Mouse (Mus musculus) adrenal gland, adult 18-20 months (tissue): ENCODE results near the gene Bhmt. TPM values are rescaled to one million over a fixed set of nuclear protein-coding genes. Genes with fewer than 3 reads are reported as not detected.

Source experiments
- DNase-seq, 2 experiments: peaks; one replicate each; pipeline ENCODE4 v3.0.0; 2021 to 2022; ENCODE audit warnings: low spot score in 2 of 2
- long read RNA-seq, 2 experiments: library from polyadenylated mRNA; stranded (forward); transcript quantifications; one replicate each; pipeline ENCODE4 v2.0.0; 2021
- total RNA-seq, 2 experiments: library from RNA; stranded (reverse); gene quantifications; 1 replicate in 1 of 2; 2 replicates in 1 of 2; pipeline ENCODE4 v1.2.3; 2021

The Bhmt gene
- 10 to 100 TPM in 1 of 2 experiments, under 1 TPM in 1; 0.32 to 10.5 TPM for total RNA-seq
- long read RNA-seq, experiment 1, partial matches to known transcripts = 0 of 2 reads
- long read RNA-seq, experiment 1, other reads (novel, unspliced or antisense) = 0 of 2 reads
- long read RNA-seq, experiment 2, partial matches to known transcripts = 0 of 2 reads
- long read RNA-seq, experiment 2, other reads (novel, unspliced or antisense) = 0 of 2 reads

DNA sequence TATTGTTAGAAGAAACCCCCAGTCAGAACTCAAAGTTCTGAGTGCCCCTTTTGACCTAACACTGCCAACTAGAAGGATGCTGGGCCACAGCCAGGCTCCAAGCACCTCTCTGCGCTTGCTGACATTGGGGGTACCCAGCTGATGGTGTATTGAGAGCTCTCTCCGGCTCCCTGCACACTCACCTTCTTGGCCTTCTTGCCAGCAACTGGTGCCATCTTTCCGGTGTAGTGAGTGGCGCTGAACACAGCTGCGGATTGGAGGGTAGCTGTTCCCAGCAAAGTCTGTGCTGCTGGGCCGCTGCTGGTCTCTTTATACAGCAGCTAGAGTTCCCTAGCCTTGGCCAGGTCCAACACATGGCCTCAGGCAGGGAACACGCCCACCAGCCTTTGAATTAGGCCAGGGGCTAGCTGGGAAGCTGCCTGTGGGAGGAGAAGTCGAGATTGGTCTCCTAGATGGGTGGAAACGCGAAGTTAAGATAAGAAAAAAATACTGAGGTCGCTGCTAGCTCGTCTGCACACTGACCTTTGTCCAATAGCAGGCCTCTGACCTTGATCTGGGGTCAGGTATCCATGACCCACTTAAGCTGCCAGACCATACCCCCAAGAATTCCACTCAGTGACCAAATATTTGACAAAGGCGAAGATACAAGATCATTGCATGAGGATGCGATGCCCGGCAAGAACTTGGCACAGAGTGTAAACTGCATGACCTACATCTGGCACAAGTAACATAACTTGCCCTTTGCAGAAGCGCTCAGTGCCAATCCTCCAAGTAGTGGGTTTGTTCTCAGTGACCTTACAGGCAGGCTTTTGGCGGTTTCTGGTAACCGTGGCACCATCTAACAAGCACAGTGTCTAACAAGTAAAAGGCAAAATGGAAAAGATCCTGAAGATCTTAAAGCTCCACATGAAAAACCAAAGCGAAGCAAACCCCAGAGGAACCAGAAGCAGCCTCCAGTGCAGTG lies at the start of gene Bhmt:
Gene Bhmt, minus strand, starts transcription at position 680 of the 964 bp plus-strand sequence.
- DNase-seq = no peak

- DNase-seq = no peak
Measured at GRCm38 (mm10) chr13:93687321-93687720, 49.6 kb upstream of the Bhmt start.

- no peak for DNase-seq
Measured at GRCm38 (mm10) chr13:93685226-93685625, 47.5 kb upstream of the Bhmt start.

DNA sequence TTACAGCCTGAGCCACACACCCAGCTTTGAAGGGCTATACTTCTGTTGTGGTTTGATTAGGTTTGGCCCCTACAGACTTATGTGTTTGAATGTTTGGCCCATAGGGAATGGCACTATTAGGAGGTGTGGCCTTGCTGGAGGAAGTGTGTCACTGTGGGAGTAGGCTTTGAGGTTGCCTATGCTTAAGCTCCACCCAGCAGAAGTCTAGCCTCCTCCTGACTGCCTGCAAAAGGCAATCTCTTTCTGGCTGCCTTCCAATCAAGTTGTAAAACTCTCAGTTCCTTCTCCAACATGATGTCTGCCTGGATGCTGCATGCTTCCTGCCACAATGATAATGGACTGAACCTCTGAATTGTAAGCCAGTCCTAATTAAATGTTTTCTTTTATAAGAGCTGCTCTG lies 45.6 kb upstream of the Bhmt start:
- no peak for DNase-seq

GRCm38 (mm10) chr13:93676864-93677263 lies 39.1 kb upstream of the Bhmt start:
- DNase-seq = no peak

GRCm38 (mm10) chr13:93674131-93674561 lies 36.4 kb upstream of the Bhmt start, which contains the start of the genes Bhmt2 and Dmgdh:
Gene Bhmt2, minus strand, starts transcription at chr13:93674302.
Gene Dmgdh, plus strand, starts transcription at chr13:93674433.
- no peak for DNase-seq

DNA sequence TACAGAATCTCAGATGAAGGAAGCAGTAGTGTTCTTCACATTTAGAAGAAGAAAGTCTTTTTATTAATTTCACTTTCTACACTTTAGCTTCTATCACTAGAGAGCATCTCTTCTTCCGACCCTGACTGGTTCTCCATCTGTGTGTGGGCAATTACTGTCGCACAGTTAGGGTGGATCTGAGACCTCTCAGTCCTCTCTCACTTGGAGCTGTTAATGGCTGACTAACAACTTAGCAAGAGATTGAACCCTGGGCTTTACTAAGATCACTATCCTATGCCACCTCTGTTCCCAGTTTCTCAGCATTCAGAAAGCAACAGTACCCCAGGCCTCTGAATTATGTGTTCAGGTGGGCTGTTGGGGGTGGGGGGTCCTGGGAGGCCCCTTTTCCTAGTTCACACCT lies 35.5 kb upstream of the Bhmt start:
- no peak for DNase-seq

DNA sequence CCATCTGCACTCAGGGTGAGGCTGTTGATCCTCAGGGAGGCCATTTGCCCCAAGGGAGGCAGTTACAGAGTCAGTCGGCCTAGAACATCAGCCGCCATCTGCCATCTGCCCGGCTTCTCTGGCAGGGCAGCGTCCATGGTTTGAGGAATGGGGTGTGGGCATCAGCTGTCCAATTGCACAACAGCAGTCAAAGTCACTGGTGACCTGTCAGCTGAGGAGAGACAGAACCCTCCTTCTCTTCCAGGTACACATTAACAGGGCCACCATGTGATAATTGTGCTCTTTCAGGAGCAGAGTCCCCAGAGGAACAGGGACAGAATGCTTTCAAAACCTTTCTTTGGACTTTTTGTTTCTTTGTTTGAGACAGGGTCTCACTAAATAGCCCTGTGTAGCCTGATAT lies 34.6 kb upstream of the Bhmt start:
- no peak for DNase-seq

GRCm38 (mm10) chr13:93667586-93667985 lies 29.8 kb upstream of the Bhmt start:
- DNase-seq = no peak

GRCm38 (mm10) chr13:93657941-93658340 lies 20.2 kb upstream of the Bhmt start:
- DNase-seq = no peak

- no peak for DNase-seq
Measured at GRCm38 (mm10) chr13:93653382-93653781, 15.6 kb upstream of the Bhmt start.

DNA sequence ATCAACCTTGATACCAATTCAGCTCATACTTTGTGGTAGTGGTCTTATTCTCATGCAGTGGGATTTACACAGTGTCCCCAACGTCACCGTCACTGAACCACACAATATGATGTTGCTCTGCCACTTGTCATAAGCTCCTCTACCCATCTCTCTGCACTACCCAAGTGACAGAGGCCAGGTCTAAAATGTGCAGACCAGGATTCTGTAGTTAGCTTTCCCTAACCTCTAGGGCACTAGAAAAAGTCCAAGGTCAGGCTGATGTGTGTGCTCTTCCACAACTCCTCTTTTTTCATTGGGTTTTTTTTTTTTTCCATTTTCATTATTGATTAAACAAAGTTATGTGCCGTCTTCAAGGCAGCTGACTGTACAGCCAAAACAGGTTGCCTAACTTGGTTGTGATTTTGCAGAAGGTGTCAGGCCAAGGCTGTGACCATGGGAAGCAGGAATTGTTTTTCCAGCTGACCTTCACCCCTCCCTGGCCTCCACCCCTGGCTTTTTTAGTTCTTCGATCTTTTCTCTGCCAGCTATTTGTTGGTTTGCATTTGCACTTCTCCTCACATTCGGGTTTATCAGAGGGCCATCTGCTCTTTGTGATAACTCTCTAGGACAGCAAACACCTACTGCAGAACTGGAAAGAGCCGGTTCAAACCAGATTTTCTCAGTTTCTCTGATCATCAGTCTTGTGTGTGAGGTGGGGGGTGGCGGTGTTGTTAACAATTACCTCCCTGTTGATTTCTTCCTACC lies 10.8 kb upstream of the Bhmt start:
- peak in 1 of 2 experiments; percentile 7 for DNase-seq

DNA sequence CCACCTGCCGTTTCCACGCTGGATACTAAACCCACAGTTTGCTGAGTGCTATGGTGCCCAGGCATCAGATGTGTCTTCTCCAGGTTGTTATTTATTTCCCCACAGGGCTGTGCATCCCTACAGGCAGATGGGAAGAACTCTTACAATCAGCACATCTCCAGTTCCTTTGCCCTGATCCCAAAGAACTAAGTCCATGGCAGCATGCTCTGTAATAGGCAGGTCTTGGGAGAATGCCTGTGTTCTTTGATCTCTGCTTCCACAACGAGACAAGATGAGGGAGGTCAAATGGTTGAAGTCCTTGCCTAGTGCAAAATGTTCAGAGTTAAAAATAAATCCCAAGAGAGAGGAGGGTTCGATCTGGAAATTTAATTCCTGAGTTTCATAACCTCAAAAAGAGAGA lies 1.9 kb upstream of the Bhmt start:
- no peak for DNase-seq

- DNase-seq = no peak
Measured at GRCm38 (mm10) chr13:93636561-93636960, 1.2 kb downstream of the Bhmt start.

DNA sequence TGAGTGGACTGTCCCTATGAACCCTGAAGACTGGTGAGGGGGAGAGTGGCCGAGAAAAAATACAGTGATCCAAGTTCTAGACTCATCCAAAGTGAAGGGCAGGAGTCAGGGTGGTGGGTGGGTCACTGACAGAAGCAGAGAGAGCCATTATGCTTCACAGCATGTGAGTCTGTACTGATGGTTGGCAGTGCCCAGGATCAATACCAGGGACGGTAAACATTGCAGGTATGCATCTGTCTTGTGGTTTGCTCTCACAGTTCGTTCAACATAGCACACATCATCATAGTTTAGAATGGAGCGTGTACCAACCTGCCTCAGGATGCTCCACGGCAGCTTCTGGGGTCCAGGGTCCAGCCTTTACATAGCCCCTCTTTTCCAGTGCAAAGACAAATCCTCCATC lies 4.8 kb downstream of the Bhmt start:
- no peak for DNase-seq

DNA sequence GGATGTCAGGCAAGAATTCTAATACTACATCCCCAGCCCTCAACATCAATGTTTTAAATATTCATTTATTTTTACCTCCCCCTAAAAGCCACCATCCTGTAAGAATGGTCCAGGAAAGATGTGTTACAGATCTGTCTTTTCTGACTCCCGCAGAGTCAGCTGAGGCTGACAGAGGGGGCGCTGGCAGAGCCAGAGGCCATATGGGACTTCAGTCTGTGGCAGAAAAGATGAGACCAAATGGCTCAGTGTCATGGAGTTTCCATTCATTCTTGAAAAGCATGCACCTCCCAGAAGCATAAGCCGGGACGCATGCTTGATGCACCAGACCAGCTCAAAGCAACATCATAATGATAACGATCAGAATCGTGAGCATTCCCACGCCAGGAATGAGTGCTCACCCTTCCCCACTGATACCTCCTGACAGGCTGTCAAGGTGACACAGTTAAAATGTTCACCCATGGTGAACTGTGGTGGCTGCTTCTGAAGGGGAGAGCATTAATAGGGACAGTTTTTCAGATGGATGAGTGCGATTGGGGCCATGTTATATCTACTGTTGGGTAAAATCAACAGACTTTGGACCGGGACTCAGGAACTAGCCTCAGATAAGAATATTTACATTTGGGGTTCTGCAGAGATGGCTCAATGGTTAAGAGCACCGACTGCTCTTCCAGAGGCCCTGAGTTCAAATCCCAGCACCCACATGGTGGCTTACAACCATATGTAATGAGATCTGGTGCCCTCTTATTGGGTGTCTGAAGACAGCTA lies 6.6 kb downstream of the Bhmt start:
- no peak for DNase-seq

DNA sequence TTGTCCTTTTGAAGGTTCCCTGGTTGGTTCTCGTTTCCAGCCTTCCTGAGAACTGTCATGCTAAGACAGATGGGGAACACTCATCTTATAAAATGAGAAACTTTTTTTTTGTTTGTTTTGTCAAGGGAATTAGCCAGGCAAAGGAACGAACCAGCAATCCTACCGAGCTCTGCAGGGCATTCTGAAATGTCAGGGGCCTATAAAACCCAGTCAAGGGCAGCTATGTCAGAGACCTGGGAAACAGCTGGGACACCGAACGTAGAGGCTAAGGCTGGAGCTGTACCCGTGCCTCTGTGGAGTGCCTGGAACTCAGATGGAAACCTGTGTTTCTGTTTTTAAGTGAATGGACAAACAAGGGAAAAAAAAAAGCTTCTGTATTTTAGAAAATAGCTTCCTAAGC lies 8.9 kb downstream of the Bhmt start:
- no peak for DNase-seq

DNA sequence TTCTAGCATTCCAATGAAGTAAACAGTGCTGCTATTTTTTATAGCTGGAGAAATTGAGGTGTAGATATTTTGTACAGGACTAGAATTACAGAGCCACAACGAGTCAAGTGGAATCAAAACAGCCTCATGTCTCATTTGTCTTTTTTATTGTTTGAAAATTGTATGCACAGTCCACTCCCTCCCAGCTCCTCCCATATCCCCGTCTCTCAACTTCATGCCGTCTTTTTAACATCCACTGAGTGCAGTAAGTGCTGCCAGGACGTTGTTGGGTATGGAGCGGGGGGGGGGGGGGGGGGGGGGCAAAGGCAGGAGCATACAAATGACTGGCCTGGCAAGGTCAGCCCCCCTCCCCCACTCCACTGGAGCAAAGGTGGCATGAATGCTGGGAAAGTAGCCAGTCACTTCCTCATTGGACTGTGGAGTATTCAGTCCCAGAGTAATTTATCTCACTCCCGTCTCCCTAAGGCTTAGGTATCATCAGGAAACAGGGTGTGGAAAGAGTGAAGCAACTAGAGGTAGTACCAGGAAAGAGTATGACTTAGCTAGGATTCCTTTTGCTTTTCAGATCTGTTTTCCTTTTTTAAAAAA lies 23.3 kb downstream of the Bhmt start:
- no peak for DNase-seq

GRCm38 (mm10) chr13:93613771-93614170 lies 24.0 kb downstream of the Bhmt start:
- no peak for DNase-seq
